22 mouse cellular contexts compared by ENCODE assay signal in the genomic region with DNA sequence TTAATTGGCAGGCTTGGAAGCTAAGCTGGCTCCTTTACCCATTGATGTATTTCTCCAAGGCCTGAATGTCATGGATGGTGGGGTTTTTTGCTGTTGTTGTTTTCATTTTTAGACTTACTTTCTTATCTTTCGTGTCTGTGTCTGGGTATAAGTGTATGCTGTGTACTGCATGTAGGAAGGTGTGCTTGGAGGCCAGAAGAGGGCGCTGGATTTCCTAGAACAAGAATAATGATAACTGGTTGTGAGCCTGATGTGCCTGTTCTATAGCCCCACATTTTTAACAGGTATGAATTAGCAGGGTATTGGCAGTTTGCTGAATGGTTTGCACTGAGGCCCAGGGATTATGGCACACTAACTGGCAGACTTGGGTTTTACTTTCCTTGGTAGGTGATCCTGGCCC. TPM values are rescaled to one million over a fixed set of nuclear protein-coding genes. Genes with fewer than 3 reads are reported as not detected.
"Had no signal": no experiment of that assay in that cellular context is flagged by ENCODE, and none has a peak within 500 bp of the region (broad histone marks: within the 10 kb centered on the region; RNA-seq: fewer than 3 reads in every experiment).

No protein-coding gene starts in this region.

- H3K27ac ChIP-seq: limb, embryonic 12.5 days; limb, embryonic 15.5 days; midbrain, embryonic 12.5 days; midbrain, embryonic 15.5 days; neural tube, embryonic 13.5 days had no signal

- H3K4me3 ChIP-seq: limb, embryonic 12.5 days; limb, embryonic 15.5 days; midbrain, embryonic 12.5 days; midbrain, embryonic 15.5 days; myocyte; neural tube, embryonic 13.5 days had no signal

- ATAC-seq: midbrain, embryonic 15.5 days had no signal

- H3K9ac ChIP-seq: limb, embryonic 12.5 days; limb, embryonic 15.5 days; midbrain, embryonic 12.5 days; midbrain, embryonic 15.5 days; neural tube, embryonic 13.5 days had no signal

- H3K4me2 ChIP-seq: limb, embryonic 12.5 days; limb, embryonic 15.5 days; liver, embryonic 11.5 days; midbrain, embryonic 12.5 days; midbrain, embryonic 15.5 days; neural tube, embryonic 13.5 days had no signal

- H3K4me1 ChIP-seq: limb, embryonic 12.5 days; limb, embryonic 15.5 days; midbrain, embryonic 12.5 days; neural tube, embryonic 13.5 days had no signal

- H3K9me3 ChIP-seq: limb, embryonic 12.5 days; limb, embryonic 15.5 days; midbrain, embryonic 12.5 days; midbrain, embryonic 15.5 days; neural tube, embryonic 13.5 days had no signal

- DNase-seq: kidney, adult 18-20 months; kidney, adult 9 months; kidney, postnatal 14 days; kidney, postnatal 4 days; layer of hippocampus, adult 9-11 months; layer of hippocampus, postnatal 36 days; left cerebral cortex, postnatal 4 days; lung, adult 2 months; lung, postnatal 14 days; lung, postnatal 4 days; retina, postnatal 1 day; thymus, postnatal 25 days had no signal

- H3K27me3 ChIP-seq: limb, embryonic 12.5 days; limb, embryonic 15.5 days; midbrain, embryonic 12.5 days; midbrain, embryonic 15.5 days; neural tube, embryonic 13.5 days had no signal

RNA-seq across cellular contexts. Expression of a gene that starts 49.8 kb away (rescaled TPM):
- total RNA-seq: monocyte, adult 5-6 weeks; neutrophil, adult 5-6 weeks had no signal
- polyA plus RNA-seq: neural tube, embryonic 13.5 days; thymus, postnatal 0 days had no signal

RNA-seq across cellular contexts. Expression of a gene that starts 53.7 kb away (rescaled TPM):
- total RNA-seq: monocyte, adult 5-6 weeks had no signal
